Mouse (Mus musculus): ENCODE results near the gene Fndc3b.

- TF ChIP-seq CTCF (conservative IDR thresholded peaks at IDR 0.05; ENCODE audit: low read length), result no peak
- TF ChIP-seq NANOG (IDR thresholded peaks at IDR 0.05; ENCODE audit: borderline replicate concordance, low read length), result no peak
These were observed 254.6 kb downstream of the Fndc3b start for GRCm38 (mm10) chr3:27456514-27456913.

Data from E14TG2a.4 (cell line).